Mouse (Mus musculus): Measurements from ENCODE around the gene Cramp1l. TPM values are rescaled to one million over a fixed set of nuclear protein-coding genes. Genes with fewer than 3 reads are reported as not detected.
A peak's percentile ranks its signal among the peaks of the same experiment; 100 is the strongest.

Gene Cramp1l
- 1.1 and 1.5 TPM in 2 replicates for polyA plus RNA-seq (2012)

GRCm38 (mm10) chr17:25015655-25016291 lies at the start of gene Cramp1l, which contains the start of gene Ift140:
Gene Cramp1l, minus strand, starts transcription at chr17:25015788.
Gene Ift140, plus strand, starts transcription at chr17:25016085.
- TF ChIP-seq GATA1 (IDR thresholded peaks at IDR 0.05; ENCODE audit: low read length), result no peak
- Histone ChIP-seq H3K4me3 (replicated peaks) (peak within 1 kb of the TSS; percentile 90), H3K27me3 (ENCODE audit: control insufficient read depth) (no peaks in the 10 kb centered on the region), H3K9me3 (ENCODE audit: control insufficient read depth, low read length) (no peaks in the 10 kb centered on the region), H3K36me3 (ENCODE audit: control insufficient read depth) (peaks cover 47% of the 10 kb centered on the region), H3K4me1 (ENCODE audit: control insufficient read depth) (peaks cover 51% of the 10 kb centered on the region)

GRCm38 (mm10) chr17:25065189-25065588 lies 49.6 kb upstream of the Cramp1l start:
- Histone ChIP-seq H3K36me3 (ENCODE audit: control insufficient read depth) (peaks cover 11% of the 10 kb centered on the region), H3K4me1 (ENCODE audit: control insufficient read depth) (peaks cover 8% of the 10 kb centered on the region), H3K27me3 (ENCODE audit: control insufficient read depth) (no peaks in the 10 kb centered on the region), H3K4me3 (replicated peaks) (no peak overlapping the region), H3K9me3 (ENCODE audit: control insufficient read depth, low read length) (no peaks in the 10 kb centered on the region)
- TF ChIP-seq GATA1 (IDR thresholded peaks at IDR 0.05; ENCODE audit: low read length) (no peak), TAL1 (IDR thresholded peaks at IDR 0.05; ENCODE audit: low read length) (no peak)

GRCm38 (mm10) chr17:25064351-25064750 lies 48.8 kb upstream of the Cramp1l start:
- Histone ChIP-seq H3K9me3 (ENCODE audit: control insufficient read depth, low read length) (no peaks in the 10 kb centered on the region), H3K4me3 (replicated peaks) (no peak overlapping the region), H3K36me3 (ENCODE audit: control insufficient read depth) (peaks cover 9% of the 10 kb centered on the region), H3K4me1 (ENCODE audit: control insufficient read depth) (peaks cover 8% of the 10 kb centered on the region), H3K27me3 (ENCODE audit: control insufficient read depth) (no peaks in the 10 kb centered on the region)
- TF ChIP-seq GATA1 (IDR thresholded peaks at IDR 0.05; ENCODE audit: low read length) (no peak), TAL1 (IDR thresholded peaks at IDR 0.05; ENCODE audit: low read length) (no peak)

- peaks cover 11% of the 10 kb centered on the region for H3K36me3 ChIP-seq (ENCODE audit: control insufficient read depth)
- no peaks in the 10 kb centered on the region for H3K27me3 ChIP-seq (ENCODE audit: control insufficient read depth)
- H3K9me3 ChIP-seq (ENCODE audit: control insufficient read depth, low read length), result no peaks in the 10 kb centered on the region
- TF ChIP-seq TAL1 (IDR thresholded peaks at IDR 0.05; ENCODE audit: low read length) (no peak), GATA1 (IDR thresholded peaks at IDR 0.05; ENCODE audit: low read length) (no peak)
- H3K4me3 ChIP-seq (replicated peaks), result no peak overlapping the region
- peaks cover 8% of the 10 kb centered on the region for H3K4me1 ChIP-seq (ENCODE audit: control insufficient read depth)
Observed at GRCm38 (mm10) chr17:25063872-25064271, 48.3 kb upstream of the Cramp1l start.

- no peaks in the 10 kb centered on the region for H3K27me3 ChIP-seq (ENCODE audit: control insufficient read depth)
- TF ChIP-seq TAL1 (IDR thresholded peaks at IDR 0.05; ENCODE audit: low read length) (no peak), GATA1 (IDR thresholded peaks at IDR 0.05; ENCODE audit: low read length) (no peak)
- no peaks in the 10 kb centered on the region for H3K9me3 ChIP-seq (ENCODE audit: control insufficient read depth, low read length)
- H3K4me3 ChIP-seq (replicated peaks), result no peak overlapping the region
- H3K4me1 ChIP-seq (ENCODE audit: control insufficient read depth), result peaks cover 8% of the 10 kb centered on the region
- H3K36me3 ChIP-seq (ENCODE audit: control insufficient read depth), result peaks cover 14% of the 10 kb centered on the region
Observed at GRCm38 (mm10) chr17:25063261-25063660, 47.7 kb upstream of the Cramp1l start.

GRCm38 (mm10) chr17:25057041-25057440 lies 41.5 kb upstream of the Cramp1l start:
- Histone ChIP-seq H3K36me3 (ENCODE audit: control insufficient read depth) (peaks cover 40% of the 10 kb centered on the region), H3K4me3 (replicated peaks) (no peak overlapping the region)
- TF ChIP-seq GATA1 (IDR thresholded peaks at IDR 0.05; ENCODE audit: low read length) (no peak), TAL1 (IDR thresholded peaks at IDR 0.05; ENCODE audit: low read length) (no peak)

GRCm38 (mm10) chr17:25053274-25053673 lies 37.7 kb upstream of the Cramp1l start:
- H3K9me3 ChIP-seq (ENCODE audit: control insufficient read depth, low read length), result no peaks in the 10 kb centered on the region
- H3K4me1 ChIP-seq (ENCODE audit: control insufficient read depth), result no peaks in the 10 kb centered on the region
- no peaks in the 10 kb centered on the region for H3K27me3 ChIP-seq (ENCODE audit: control insufficient read depth)
- H3K4me3 ChIP-seq (replicated peaks), result no peak overlapping the region
- TF ChIP-seq TAL1 (IDR thresholded peaks at IDR 0.05; ENCODE audit: low read length), result no peak
- H3K36me3 ChIP-seq (ENCODE audit: control insufficient read depth), result peaks cover 43% of the 10 kb centered on the region

More at GRCm38 (mm10) chr17:25057041-25057440, 41.5 kb upstream of the Cramp1l start:
- no peaks in the 10 kb centered on the region for H3K9me3 ChIP-seq (ENCODE audit: control insufficient read depth, low read length)
- H3K27me3 ChIP-seq (ENCODE audit: control insufficient read depth), result no peaks in the 10 kb centered on the region
- no peaks in the 10 kb centered on the region for H3K4me1 ChIP-seq (ENCODE audit: control insufficient read depth)

- H3K9me3 ChIP-seq (ENCODE audit: control insufficient read depth, low read length), result no peaks in the 10 kb centered on the region
- no peaks in the 10 kb centered on the region for H3K4me1 ChIP-seq (ENCODE audit: control insufficient read depth)
- no peak overlapping the region for H3K4me3 ChIP-seq (replicated peaks)
- H3K36me3 ChIP-seq (ENCODE audit: control insufficient read depth), result peaks cover 32% of the 10 kb centered on the region
- no peaks in the 10 kb centered on the region for H3K27me3 ChIP-seq (ENCODE audit: control insufficient read depth)
- no peak for TF ChIP-seq GATA1 (IDR thresholded peaks at IDR 0.05; ENCODE audit: low read length)
- TF ChIP-seq TAL1 (IDR thresholded peaks at IDR 0.05; ENCODE audit: low read length), result no peak
Observed at GRCm38 (mm10) chr17:25047143-25047542, 31.6 kb upstream of the Cramp1l start.

GRCm38 (mm10) chr17:25045281-25045680 lies 29.7 kb upstream of the Cramp1l start:
- TF ChIP-seq TAL1 (IDR thresholded peaks at IDR 0.05; ENCODE audit: low read length) (no peak), GATA1 (IDR thresholded peaks at IDR 0.05; ENCODE audit: low read length) (no peak)
- Histone ChIP-seq H3K4me3 (replicated peaks) (no peak overlapping the region), H3K27me3 (ENCODE audit: control insufficient read depth) (no peaks in the 10 kb centered on the region), H3K36me3 (ENCODE audit: control insufficient read depth) (peaks cover 23% of the 10 kb centered on the region), H3K4me1 (ENCODE audit: control insufficient read depth) (no peaks in the 10 kb centered on the region), H3K9me3 (ENCODE audit: control insufficient read depth, low read length) (no peaks in the 10 kb centered on the region)

GRCm38 (mm10) chr17:25044879-25045278 lies 29.3 kb upstream of the Cramp1l start:
- H3K4me3 ChIP-seq (replicated peaks), result no peak overlapping the region
- no peaks in the 10 kb centered on the region for H3K4me1 ChIP-seq (ENCODE audit: control insufficient read depth)
- TF ChIP-seq TAL1 (IDR thresholded peaks at IDR 0.05; ENCODE audit: low read length), result no peak
- TF ChIP-seq GATA1 (IDR thresholded peaks at IDR 0.05; ENCODE audit: low read length), result no peak
- no peaks in the 10 kb centered on the region for H3K27me3 ChIP-seq (ENCODE audit: control insufficient read depth)
- no peaks in the 10 kb centered on the region for H3K9me3 ChIP-seq (ENCODE audit: control insufficient read depth, low read length)
- peaks cover 19% of the 10 kb centered on the region for H3K36me3 ChIP-seq (ENCODE audit: control insufficient read depth)
